Mouse (Mus musculus) intestine, postnatal 0 days (tissue): ENCODE measurements around the gene Cnih2. TPM values are rescaled to one million over a fixed set of nuclear protein-coding genes. Genes with fewer than 3 reads are reported as not detected.

ENCODE experiments used
- ATAC-seq: fragments of 200-750 bp; cut with Nextera tagmentation; 2 replicates; pipeline ENCODE4 v1.8.0; 2017; ENCODE audit warnings: mild to moderate bottlenecking, moderate TSS enrichment, moderate library complexity
- H3K27ac ChIP-seq: fragments of 300-500 bp; sonication (generic); 2 replicates; pipeline ENCODE4 v1.5.1; 2014; ENCODE audit warnings: mild to moderate bottlenecking, low read depth, low read length, moderate library complexity
- H3K27me3 ChIP-seq: fragments of 300-500 bp; sonication (generic); replicated peaks from 2 replicates; pipeline ENCODE4 v1.6.1; 2014; ENCODE audit warnings: low read length, mixed read lengths; ENCODE audit not compliant: control insufficient read depth, insufficient read depth
- H3K36me3 ChIP-seq: fragments of 300-500 bp; sonication (generic); 2 replicates; pipeline ENCODE4 v1.6.1; 2014; ENCODE audit warnings: mild to moderate bottlenecking, moderate library complexity; ENCODE audit not compliant: control insufficient read depth, insufficient read depth
- H3K4me1 ChIP-seq: fragments of 300-500 bp; sonication (generic); replicated peaks from 2 replicates; pipeline ENCODE4 v1.6.1; 2014; ENCODE audit warnings: antibody characterized with exemption, low read length, mixed read lengths; ENCODE audit not compliant: control insufficient read depth, insufficient read depth
- H3K4me2 ChIP-seq: fragments of 300-500 bp; sonication (generic); replicated peaks from 2 replicates; pipeline ENCODE4 v1.6.1; 2014; ENCODE audit warnings: low read depth, mild to moderate bottlenecking, moderate library complexity
- H3K4me3 ChIP-seq: fragments of 300-500 bp; sonication (generic); 2 replicates; pipeline ENCODE4 v1.5.1; 2014; ENCODE audit warnings: low read depth, low read length
- H3K9ac ChIP-seq: fragments of 300-500 bp; sonication (generic); 2 replicates; pipeline ENCODE4 v1.6.1; 2014; ENCODE audit warnings: mild to moderate bottlenecking, low read depth, low read length
- H3K9me3 ChIP-seq: fragments of 300-500 bp; sonication (generic); 2 replicates; pipeline ENCODE4 v1.6.1; 2016; ENCODE audit warnings: mixed run types; ENCODE audit not compliant: control insufficient read depth
- CTCF ChIP-seq: sonication (generic); IDR thresholded peaks from 2 replicates; pipeline ENCODE4 v1.5.1; 2016; ENCODE audit warnings: low read depth, mild to moderate bottlenecking, control low read depth, antibody characterized with exemption, moderate library complexity
- WGBS: fragments of 180-500 bp; shearing (Covaris S2); extraction: QIAGEN DNeasy Blood & Tissue Kit; methylation state at CpG from one replicate; pipeline ENCODE4 v1.1.7; 2014; 5-methylcytosine and 5-hydroxymethylcytosine counted together
- polyA plus RNA-seq: library from polyadenylated mRNA; unstranded; fragments of >200 nt; fragmentation: Nextera tagmentation; extraction: Ambion mirVana; gene quantifications from 2 replicates; pipeline ENCODE4 v1.2.1, GENCODE M21; 2015

Gene Cnih2
- polyA plus RNA-seq, 1 experiment from 2014 or later, result 5.6 TPM

DNA sequence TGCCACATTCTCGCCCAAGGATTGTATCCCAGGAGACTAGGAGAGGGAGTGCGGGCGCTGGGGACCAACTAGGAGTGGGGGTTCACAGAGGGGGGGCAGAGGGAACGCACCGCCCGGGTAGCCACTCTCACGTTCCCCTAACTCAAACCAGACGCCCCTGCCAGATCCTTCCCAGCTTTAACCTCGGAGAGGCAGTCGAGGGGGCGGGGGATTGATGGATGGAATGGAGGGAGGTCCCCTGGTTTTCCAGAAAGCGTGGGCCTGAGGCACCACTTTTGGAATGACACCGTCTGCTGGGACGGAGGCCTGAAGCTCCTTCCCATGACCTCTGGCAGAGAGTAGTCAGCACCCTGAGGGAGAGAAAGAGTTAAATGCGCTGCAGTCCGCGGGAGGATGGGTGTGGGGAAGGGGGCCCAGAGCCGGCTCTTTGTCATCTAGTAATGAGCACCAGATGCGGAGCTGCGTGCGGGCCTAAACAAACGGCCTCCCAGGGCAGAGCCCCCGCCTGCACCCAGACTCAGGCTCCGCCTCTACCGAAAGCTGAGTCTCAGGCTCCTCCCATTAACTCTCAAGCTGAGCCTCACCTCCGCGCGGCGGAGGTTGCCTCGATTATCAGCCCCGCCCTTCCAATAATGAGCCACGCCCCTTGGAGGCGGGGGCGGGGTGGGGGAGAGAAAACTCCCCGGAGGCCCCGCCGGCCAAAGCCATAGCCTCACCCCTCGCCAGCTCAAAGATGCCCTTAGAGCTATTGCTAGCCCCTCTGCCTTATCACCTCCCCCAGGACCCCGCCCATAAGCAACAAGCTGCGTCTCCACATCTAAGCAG, 26.6 kb downstream of the Cnih2 start:
- 2% methylated on average over 40 of the region's 40 CpGs for WGBS
- peak; percentile 77 for ATAC-seq

DNA sequence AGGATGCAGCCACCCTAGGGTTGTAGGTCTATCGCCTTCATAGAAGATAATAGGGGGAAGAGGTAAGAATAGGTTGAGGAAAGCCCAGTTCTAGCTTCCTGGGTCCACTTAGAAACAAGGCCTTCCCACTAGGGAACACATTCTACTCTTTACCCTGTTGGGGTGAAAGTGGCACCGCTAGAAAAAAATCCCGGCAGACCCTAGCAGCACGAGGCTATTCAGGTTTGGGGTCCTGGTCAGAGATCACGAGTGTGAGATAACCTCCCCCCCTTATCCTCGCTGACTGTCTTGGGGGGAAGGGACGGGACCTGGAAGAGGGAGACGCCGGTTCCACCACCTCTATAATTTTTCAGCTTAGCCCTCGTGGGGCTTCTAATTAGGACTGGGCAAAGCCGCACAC, 27.2 kb downstream of the Cnih2 start:
- Histone ChIP-seq H3K9me3 (no peaks in the 10 kb centered on the region), H3K4me1 (no peaks in the 10 kb centered on the region), H3K27ac (no peak overlapping the region), H3K36me3 (no peaks in the 10 kb centered on the region), H3K4me3 (peak overlapping the region; percentile 38), H3K27me3 (peaks cover 33% of the 10 kb centered on the region), H3K4me2 (peak overlapping the region; percentile 65), H3K9ac (no peak overlapping the region)
- no peak for ATAC-seq
- TF ChIP-seq CTCF, result no peak
- 18% methylated on average over 11 of the region's 11 CpGs for WGBS

More for the DNA sequence above, 26.6 kb downstream of the Cnih2 start:
- Histone ChIP-seq H3K4me2 (peak overlapping the region; percentile 65), H3K27ac (peak overlapping the region; percentile 63), H3K9ac (0 out of 2 replicates have a peak overlapping the region, but pooled peaks have one; percentile 4), H3K27me3 (peaks cover 32% of the 10 kb centered on the region), H3K4me1 (no peaks in the 10 kb centered on the region), H3K4me3 (peak overlapping the region; percentile 38), H3K9me3 (no peaks in the 10 kb centered on the region), H3K36me3 (no peaks in the 10 kb centered on the region)
- no peak for TF ChIP-seq CTCF

- Histone ChIP-seq H3K27ac (no peak overlapping the region), H3K4me1 (no peaks in the 10 kb centered on the region)
- WGBS, result 76% methylated on average over 7 of the region's 7 CpGs
Observed at GRCm38 (mm10) chr19:5069978-5070377, 28.3 kb downstream of the Cnih2 start.

GRCm38 (mm10) chr19:5069486-5069885, 28.8 kb downstream of the Cnih2 start:
- TF ChIP-seq CTCF, result no peak
- 73% methylated on average over 5 of the region's 5 CpGs for WGBS
- no peak overlapping the region for H3K27ac ChIP-seq
- no peak for ATAC-seq
- peak overlapping the region; percentile 3; the same call in 1 of the 2 replicates for H3K4me3 ChIP-seq
- no peaks in the 10 kb centered on the region for H3K36me3 ChIP-seq
- no peaks in the 10 kb centered on the region for H3K4me1 ChIP-seq
- H3K27me3 ChIP-seq, result peaks cover 33% of the 10 kb centered on the region
- no peaks in the 10 kb centered on the region for H3K9me3 ChIP-seq
- peak overlapping the region; percentile 67 for H3K4me2 ChIP-seq
- no peak overlapping the region for H3K9ac ChIP-seq

More at GRCm38 (mm10) chr19:5069978-5070377, 28.3 kb downstream of the Cnih2 start:
- ATAC-seq, result no peak
- peaks cover 33% of the 10 kb centered on the region for H3K27me3 ChIP-seq
- H3K4me2 ChIP-seq, result peak overlapping the region; percentile 65
- H3K36me3 ChIP-seq, result no peaks in the 10 kb centered on the region
- no peak for TF ChIP-seq CTCF
- no peaks in the 10 kb centered on the region for H3K9me3 ChIP-seq
- H3K4me3 ChIP-seq, result no peak overlapping the region
- H3K9ac ChIP-seq, result no peak overlapping the region

DNA sequence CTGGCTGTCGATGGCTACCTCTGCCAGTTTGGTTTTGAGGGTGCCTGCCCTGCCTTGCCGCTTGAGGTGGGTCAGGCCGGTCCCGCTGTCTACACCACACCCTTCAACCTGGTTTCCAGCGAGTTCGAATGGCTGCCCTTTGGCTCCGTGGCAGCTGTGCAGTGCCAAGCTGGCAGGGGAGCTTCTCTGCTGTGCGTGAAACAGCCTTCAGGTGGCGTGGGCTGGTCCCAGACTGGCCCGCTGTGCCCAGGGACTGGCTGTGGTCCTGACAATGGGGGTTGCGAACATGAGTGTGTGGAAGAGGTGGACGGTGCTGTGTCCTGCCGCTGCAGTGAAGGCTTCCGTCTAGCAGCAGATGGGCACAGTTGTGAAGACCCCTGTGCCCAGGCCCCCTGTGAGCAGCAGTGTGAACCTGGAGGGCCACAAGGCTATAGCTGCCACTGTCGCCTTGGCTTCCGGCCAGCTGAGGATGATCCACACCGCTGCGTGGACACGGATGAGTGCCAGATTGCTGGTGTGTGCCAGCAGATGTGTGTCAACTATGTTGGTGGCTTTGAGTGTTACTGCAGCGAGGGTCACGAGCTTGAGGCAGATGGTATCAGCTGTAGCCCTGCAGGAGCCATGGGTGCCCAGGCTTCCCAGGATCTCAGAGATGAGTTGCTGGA, 29.6 kb downstream of the Cnih2 start:
- Histone ChIP-seq H3K4me3 (peak overlapping the region; percentile 50), H3K4me1 (no peaks in the 10 kb centered on the region), H3K9me3 (no peaks in the 10 kb centered on the region), H3K4me2 (peak overlapping the region; percentile 67), H3K27ac (no peak overlapping the region), H3K36me3 (no peaks in the 10 kb centered on the region), H3K9ac (peak overlapping the region; percentile 51), H3K27me3 (peaks cover 33% of the 10 kb centered on the region)
- peak; percentile 28; the same call in 1 of the 2 replicates for TF ChIP-seq CTCF
- WGBS, result 31% methylated on average over 21 of the region's 21 CpGs
- no peak for ATAC-seq

DNA sequence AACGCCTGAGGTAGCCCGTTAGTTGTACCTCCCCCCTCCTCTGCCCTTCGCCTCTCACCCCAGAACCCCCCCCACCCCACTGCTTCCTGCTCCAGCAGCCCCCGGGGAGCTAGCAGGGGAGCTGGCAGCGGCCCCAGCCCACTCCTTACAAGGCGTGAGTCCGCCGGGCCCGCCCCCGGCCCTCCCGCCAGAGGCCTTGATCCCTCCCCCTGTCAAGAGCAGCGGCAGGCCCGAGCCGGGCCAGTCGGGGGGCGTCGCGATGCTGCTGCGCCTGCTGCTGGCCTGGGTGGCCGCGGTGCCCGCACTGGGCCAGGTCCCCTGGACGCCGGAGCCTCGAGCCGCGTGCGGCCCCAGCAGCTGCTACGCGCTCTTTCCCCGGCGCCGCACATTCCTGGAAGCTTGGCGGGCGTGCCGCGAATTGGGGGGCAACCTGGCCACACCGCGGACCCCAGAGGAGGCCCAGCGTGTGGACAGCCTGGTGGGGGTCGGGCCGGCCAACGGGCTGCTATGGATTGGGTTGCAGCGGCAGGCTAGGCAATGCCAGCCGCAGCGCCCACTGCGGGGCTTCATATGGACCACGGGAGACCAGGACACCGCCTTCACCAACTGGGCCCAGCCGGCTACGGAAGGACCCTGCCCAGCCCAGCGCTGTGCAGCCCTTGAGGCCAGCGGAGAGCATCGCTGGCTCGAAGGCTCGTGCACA, 30.3 kb downstream of the Cnih2 start, which contains the start of gene Cd248:
Cd248 (plus strand) TSS at position 212 of the 703 bp plus-strand sequence.
- Histone ChIP-seq H3K4me3 (peak within 1 kb of the TSS; percentile 50), H3K4me1 (no peaks in the 10 kb centered on the region), H3K27me3 (peaks cover 33% of the 10 kb centered on the region), H3K9me3 (no peaks in the 10 kb centered on the region), H3K9ac (peak within 1 kb of the TSS; percentile 51), H3K4me2 (peak within 1 kb of the TSS; percentile 67), H3K36me3 (no peaks in the 10 kb centered on the region), H3K27ac (peak within 1 kb of the TSS; percentile 52; the same call in 1 of the 2 replicates)
- 0 out of 2 replicates have a peak, but pooled peaks have one; percentile 11 for ATAC-seq
- no peak for TF ChIP-seq CTCF
- WGBS, result 1% methylated on average over 54 of the region's 56 CpGs
